Mouse (Mus musculus) kidney, postnatal 4 days (tissue): ENCODE results near the gene Sipa1l2.
"Not testable (repeated sequence)": the region's sequence is repeated elsewhere in the genome, so short reads cannot be mapped to it uniquely, and the experiment has no call there.

Experiments
- DNase-seq, 2 experiments: peaks; one replicate each; pipeline ENCODE4 v3.0.0; 2021; ENCODE audit warnings: mixed read lengths in 2 of 2

The Sipa1l2 gene

DNA sequence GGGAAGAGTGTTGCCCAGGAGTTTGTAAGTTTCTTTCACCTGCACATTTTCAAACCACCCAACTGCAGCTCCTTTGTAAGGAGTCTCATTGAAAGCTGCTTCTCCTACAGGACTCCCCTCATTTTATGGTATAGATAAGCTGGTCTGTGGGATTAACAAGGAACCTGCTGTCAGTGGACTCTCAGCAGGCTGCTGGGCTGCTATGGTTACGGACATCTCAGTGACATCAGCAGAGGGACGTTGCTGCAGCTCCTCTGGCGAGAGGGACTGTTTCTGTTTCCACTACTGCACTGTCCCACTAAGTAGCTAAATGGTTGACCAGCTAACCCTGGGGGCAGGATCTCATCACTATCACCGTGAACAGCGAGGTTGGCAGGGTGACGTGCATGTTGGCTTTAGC, 120.6 kb downstream of the Sipa1l2 start:
- DNase-seq: no peak

DNA sequence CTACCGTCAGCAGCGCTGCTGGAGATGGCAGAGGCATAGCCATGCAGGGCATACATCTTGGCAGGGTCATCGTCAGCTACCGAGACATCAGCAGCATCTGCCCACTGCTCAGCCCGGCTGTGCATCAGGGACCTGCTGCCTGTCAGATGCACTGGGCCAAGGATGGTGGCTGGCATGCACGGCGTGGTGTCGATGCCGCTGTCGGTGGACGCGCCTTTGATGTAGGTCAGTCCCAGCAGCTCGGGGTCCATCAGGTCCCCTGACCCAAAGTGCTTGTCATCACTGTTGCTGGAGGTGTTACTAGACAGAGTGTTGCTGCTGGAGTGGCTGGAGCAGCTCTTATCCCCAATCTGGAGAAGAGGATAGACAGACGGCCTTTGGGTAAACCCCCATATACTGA, 122.1 kb downstream of the Sipa1l2 start:
- DNase-seq: no peak

DNA sequence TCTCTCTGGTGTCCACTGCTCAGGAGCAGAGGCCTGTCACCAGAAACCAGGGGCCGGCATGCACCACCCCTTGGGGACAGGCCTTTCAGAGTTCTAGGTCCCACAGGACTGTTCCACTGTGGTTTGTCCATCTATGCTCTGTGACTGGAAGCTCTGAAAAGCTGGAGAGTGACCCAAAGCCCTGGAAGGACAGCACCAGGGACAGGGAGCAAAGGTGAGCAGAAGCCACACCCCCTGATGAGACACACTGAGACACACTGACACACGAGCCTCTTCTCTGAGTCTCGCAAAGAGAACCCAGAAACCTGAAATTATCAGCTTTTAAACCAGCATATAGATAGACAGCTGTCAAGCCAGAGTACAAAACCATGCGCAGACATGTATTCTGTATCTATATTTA, 123.4 kb downstream of the Sipa1l2 start:
- DNase-seq: no peak

DNA sequence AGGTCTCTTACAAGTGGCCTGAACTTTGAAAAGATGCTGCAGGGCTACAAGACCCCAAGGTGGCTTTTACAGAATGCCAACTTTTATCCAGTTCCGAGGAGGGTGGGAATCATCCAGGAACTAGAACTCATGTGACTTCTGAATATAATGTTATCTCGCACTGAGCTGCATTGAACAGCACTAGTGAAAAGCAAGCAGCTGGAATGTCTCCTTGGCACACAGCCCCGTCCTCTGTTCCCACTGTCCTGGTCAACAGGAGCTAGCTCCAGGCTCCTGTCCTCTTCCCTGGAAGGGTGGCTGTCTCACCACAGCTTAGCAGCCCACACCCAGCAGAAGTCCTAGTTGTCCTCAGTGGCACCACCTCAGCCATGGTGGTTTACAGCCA, 124.4 kb downstream of the Sipa1l2 start:
- DNase-seq: peak; percentile 63 to 72

DNA sequence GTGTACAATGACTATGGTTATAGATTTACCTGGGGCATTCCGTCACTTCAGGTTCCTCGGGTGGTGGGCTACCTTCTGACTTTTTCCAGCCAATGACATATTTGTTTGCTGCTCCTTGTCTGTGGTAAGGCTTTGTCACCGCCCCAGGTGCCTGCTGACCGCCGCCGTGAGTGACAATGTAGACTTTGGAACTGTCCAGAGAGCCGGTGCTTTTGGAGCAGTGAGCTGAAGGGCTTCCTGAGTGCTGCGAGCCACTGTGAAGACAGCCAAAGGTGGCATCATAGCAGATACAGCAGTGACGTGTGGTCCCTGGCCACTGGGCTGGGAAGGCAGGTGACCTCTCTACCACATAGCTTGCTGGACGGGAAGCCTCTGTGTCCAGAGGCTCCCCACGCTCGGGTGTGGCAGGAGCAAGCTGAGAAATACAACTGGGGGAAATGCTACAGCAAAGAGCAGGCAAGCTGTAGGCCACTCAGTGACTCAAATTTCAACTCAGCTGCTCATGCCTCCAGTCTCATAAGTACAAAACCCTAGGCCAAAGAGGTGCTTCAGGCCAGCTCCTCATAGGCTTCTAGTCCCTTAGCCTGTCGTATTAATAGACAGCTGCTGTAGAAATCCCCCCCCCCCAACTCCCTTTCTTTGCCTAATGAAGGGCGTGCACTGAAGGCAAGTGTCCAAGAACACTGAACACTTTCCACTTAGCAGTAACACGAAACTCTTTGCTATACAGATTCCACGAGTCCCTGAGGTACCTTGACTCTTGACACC, 125.0 kb downstream of the Sipa1l2 start:
- DNase-seq: no peak

DNA sequence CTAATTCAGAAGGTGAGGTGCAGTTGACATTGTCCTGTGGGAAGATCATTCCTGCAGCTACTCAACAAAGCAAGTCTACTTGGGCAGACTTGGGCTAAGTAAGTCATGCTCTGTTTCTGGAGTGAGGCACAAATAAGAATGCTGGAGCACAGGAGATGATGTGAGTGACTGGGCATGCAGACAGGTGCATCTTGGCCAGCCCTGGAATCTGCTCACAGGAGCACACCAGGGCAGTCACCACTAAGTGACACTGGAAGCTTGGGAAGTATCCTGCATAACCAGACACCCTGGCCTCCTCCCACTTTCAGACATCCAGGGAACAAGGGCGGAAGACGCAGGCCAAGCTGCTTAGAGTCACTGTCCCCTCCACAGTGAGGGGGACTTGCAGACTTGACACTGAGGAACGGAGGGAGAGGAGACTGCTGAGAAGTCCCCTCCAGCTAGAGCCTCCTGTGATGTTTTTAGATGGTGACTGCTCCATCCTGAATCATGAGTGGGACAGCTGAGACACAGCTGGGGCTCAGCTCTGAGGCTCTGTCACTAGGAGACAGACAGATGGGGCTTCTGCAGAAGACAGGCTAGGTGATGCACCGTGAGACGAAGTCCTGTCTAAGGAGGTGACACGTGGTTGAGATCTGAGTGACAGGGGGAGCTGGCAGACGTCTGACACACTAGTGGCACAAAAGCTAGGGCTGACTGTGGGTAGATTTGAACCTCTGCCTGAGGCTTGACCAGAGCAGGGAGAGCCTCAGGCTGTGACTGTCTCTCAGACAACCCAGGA, 134.1 kb downstream of the Sipa1l2 start:
- DNase-seq: no peak

DNA sequence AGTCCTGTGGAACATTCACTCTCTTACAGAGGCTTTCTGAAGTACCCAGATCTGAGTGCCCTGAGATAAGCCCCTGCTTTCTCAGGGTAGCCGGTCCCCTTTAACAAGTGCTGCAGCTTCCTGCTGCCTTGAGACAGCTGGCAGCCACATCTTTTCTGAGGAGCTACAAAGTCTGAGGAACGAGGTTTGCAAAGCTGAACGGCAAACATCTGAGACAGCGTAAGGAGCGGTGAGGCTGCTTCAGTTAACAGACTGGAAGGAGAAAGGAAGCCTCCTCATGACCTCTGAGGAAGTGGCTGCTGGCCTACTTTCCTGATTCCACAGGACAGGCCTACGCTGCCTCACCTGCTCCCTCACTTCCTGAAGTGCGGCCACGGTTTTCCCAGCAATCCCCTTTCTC, 135.5 kb downstream of the Sipa1l2 start:
- DNase-seq: peak in 1 of 2 experiments; percentile 23

DNA sequence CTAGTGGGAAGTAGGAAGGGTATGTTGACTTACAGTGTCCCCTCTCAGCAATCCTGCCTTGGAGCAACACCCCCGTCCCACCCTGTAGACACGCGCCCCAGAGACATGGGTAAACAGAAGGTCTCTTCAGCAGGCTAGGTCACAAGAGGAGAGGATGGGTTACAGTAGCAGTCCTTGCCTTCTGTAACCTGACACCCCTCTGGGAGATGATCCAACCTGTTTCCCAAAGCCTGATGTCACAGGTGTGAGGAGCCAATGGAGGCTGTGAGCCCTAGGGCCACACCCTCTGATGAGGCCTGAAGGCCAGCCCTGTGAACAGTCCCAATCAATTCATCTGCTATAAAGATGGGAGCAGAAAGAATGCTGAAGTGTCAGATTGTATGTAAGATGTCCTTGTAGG, 138.3 kb downstream of the Sipa1l2 start:
- peak in 1 of 2 experiments; percentile 37 for DNase-seq

DNA sequence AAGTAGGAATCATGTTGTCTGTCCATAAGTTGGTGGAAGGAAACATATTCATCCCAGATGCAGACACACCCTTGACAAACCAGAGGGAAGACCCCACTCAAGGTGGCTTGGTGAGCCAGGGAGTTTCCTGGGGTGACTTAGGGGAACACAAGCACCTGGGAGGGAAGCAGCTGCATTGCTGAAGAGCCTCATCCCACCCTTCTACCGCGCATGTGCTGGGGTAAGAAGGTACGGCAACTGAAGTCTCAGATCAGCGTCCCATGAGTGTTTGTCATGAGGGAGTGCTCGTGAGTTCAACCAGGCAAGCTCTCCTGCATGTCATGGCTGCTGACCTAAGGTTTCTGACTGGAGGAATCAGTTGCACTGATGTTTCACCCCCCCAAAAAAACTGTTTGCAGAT, 138.8 kb downstream of the Sipa1l2 start:
- DNase-seq: no peak

DNA sequence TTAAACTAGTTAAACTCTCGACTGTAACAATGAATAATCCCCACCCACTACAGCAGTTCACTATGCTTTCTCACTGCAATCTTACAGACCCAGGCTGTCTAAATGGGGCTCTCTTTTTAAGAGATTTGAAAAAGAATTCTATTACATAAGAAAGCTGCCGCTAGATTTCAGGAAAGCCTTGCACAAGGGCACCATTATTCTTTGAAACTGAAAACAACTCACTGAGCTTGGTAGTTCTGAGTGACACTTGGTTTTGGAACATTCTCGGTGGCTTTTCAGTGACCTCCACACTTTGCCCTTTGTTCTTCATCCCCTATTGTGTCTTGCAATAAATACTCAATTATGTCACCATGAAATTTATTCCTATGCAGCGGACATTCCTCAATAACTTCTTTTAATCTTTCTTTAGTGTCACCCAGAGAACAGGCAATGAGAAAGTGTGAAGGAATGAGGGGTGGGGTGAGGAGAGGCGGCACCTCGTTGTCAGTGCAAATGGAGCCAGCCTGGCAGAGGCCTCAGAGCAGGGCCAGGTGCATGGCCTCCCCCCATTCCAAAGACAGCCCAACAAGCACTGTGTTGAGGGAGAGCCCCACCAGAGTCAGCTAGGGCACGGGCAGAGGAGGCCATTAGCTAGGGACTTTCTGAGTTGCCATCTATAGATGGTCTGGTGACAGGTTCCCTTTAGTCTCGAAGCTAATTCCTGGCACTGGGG, 140.5 kb downstream of the Sipa1l2 start:
- no peak for DNase-seq

DNA sequence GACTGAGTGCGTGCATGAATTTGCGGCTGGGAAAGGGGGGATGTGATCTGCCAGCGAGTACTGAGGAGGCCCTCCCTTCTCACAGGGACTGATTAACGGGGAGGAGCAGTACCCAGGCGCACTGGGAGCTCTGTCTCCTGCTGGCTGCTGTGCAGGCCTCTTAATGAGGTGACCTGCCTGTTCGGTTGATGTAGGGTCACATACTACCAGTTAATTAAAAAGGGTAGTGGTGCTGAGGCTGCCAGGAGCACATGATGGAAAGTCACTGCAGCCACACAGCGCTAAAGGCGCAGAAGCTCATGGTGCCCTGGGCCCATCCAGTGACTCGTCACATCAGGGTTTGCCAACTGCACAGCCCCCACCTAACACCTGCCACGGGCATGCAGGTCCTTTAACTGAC, 145.7 kb downstream of the Sipa1l2 start:
- no peak for DNase-seq

DNA sequence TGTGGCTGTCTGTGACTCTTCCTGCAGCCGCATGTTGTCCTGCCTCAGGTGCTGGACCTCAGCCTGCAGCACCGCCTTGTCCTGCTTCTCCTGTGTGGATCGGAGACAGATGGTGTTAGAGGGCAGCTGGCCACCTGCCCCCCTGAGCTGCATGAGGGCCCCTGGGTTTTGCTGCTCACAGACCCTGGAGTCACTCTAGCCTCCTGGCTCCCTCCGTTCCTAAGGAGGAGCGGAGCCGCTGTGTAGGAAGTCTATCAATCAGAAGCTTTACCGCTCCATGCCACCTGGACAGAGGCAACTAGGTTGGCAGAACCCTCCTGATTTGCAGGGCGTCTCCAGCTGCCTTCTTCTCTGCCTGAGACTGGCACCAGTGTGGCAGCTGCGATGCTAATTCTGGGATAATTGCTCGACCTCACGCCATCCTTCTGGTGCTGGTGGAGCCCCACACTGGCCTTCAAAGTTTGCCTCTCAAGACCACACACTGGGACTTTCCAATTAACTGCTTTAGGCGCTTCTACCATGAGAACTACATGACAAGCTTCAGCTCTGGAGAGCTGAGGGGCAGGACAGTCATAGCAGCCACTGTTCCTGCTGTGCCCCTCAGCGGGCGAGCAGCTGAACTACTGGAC, 150.3 kb downstream of the Sipa1l2 start:
- no peak for DNase-seq

DNA sequence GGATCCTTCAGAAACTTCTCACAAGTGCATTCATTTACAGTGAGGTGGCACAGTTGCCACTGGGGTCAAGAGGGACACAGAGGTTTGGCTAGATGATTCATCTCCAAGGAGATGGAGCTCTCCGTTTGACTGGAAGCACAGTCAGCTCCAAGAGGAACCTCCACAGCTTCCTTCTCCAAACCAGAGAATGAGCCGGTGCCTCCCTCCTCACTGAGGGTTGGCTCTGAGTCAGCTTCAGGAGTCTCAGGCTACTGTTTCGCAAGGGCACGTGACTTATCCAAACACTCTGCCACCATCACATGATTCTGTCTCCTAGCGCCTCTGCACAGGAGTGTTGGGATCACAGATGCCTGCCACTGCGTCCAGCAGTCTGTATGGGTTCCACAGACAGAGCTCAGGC, 153.5 kb downstream of the Sipa1l2 start:
- no peak for DNase-seq

DNA sequence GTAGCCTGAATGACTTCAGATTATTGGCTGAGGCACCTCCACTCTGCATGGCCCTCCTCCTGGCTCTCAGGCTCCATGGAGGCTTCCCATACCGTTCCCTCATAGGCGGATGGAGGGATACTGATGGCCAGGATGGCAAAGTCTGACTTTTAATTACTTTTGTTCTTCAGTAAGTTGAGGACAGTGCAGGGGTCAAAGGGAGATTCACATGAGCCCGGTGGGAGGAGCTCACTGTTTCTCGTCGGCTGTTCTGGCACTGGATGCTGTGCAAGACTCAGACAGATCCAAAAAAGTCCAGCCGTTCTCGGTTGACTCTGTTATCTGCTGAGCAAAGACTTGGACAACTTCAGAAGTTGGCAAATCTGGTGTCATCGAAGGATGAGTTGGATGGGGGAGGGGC, 155.0 kb downstream of the Sipa1l2 start:
- peak in 1 of 2 experiments; percentile 22 for DNase-seq

DNA sequence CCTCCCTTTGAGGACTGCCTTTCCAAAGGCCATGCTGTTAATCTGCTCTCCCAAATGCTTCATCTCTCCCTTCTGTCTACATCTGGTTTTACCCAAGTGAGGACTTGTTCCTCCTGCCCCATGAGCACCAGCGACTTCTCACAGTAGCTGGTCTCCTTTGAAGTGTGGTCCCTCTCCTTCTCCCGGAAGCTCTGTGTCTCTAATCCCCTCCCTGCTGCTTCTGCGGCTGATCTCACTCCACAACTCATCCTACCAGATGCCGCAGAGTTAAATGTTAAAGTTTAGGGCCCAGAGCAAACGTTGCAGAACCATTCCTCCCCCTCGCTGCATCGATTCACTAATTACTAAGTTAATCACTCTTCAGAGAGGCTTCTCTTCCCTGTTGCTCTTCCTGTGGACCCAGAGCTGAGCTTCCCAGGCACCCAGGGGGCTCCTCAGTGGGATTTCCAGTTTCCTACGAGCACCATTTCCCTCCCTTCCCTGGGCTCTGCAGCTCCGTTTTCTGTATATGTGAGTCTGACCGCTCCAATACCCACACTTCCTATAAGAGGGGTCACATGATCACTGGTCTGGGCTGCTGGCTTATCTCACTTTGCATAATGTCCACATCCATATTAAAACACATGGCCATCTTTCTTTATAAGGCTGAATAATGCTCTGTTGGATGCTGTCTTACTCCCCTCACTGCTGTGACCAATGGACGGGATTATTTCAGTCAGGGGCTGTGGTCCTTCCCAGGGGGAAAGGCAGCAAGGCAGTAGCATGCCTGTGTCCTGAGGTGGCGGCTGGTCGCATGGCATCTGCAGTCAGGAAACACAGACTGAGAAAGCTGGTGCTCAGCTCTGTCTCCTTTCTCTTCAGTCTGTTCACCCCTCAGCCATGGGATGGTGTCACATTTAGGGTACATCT, 156.4 kb downstream of the Sipa1l2 start:
- no peak for DNase-seq

DNA sequence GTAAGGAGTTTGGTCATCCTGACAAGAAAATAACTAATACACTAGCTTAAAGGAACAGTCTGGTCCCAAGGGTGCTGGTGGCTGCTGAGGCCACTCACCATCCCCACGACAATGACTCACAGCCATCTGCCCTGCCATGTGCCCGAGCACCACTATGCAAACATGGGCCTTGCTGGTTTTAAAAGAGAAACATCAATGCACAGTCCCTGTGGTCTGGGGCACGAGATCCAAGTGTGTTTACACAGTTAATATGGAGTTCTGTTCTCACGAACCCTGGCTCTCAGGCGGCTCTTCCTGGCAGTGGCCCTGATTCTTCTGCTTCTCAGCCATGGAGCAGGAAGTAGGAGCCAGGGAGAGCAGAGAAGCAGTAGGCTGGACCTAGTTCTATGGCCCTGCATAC, 159.0 kb downstream of the Sipa1l2 start:
- no peak for DNase-seq

DNA sequence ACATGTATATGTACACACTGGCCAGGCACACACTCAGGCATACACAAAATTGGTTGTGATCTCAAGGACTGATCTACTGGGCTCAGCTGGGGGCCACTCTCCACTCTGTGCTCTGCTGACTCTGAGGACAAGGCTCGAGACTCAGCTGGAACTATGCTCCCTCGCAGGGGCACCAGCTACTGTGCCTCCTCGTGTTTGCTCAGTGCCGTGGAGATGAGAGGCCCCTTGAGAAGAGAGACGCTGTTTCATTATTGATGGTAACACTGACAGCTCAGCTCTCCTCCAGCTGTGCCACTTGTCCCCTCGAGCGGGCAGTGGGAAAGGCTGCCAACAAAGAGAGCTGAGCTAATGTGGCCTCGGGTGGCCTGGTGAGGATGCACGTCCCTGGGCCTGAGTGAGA, 161.9 kb downstream of the Sipa1l2 start:
- no peak for DNase-seq

DNA sequence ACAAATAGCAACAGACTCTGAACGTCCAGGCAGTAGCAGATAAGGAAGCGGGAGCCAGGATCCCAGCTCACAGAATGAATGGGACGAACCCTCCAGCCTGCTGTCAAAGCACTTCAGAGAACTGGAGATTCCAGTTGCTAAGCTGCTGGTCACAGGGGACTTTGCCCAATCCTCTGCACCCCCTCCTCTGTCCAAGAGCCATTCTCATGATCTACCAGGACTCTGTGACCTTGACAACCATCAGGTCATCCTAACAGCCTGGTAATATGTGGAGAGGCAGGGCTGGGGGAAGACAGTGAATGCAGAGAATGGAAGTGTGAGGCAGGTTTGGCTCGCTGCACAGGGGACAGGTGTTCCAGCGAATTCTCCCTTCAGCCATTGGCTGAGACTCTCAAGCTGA, 163.2 kb downstream of the Sipa1l2 start:
- no peak for DNase-seq

DNA sequence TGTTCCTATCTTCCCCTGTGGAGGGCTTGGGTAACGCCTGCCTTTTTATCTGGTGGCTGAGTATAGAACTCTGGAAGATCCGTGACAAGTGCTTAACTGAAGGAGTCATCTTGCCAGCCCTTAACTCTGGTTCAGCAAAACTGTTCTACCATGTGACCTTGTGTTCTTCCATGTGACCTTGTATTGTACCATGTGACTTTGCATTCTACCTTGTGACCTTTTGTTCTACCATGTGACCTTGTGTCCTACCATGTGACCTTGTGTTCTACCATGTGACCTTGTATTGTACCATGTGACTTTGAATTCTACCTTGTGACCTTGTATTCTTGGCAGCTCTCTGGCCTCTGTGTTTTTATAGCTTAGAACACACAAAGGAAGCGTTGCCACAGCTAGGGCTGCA, 168.3 kb downstream of the Sipa1l2 start:
- no peak for DNase-seq

DNA sequence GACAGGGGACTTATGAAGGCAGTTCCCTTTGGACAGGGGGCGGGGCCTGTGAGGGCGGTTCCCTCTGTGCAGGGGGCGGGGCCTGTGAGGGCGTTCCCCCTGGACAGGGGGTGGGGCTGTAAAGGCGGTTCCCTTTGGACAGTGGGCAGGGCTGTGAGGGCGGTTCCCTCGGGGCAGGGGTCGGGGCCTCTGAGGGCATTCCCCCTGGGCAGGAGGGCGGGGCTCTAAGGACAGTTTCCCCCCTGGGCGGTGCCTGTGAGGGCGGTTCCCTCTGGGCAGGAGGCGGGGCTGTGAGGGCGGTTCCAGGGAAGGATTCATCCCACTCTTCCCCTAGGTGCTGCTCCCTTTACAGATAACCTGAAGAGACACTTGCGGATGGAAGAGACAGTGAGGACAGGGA, 171.6 kb downstream of the Sipa1l2 start:
- DNase-seq: no peak

DNA sequence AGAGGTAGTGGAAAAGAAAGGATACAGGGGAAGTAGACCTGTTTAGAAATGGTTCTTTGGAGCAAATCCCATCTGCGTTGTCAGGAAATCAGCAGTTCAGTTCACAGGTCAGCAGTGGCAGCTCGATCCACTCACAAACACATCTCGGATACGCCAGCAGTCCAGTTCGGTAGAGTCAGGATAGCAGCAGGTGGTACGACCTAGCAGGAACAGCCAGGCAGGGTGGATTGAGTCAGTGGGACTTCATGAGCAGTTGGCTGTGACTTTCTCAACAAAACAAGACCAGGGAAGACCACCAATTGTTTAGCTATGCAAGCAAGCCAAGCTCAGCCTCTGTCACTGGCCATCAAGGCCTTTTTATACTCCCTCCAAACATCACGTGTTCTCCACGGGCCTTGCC, 173.9 kb downstream of the Sipa1l2 start:
- DNase-seq: not testable (repeated sequence)

DNA sequence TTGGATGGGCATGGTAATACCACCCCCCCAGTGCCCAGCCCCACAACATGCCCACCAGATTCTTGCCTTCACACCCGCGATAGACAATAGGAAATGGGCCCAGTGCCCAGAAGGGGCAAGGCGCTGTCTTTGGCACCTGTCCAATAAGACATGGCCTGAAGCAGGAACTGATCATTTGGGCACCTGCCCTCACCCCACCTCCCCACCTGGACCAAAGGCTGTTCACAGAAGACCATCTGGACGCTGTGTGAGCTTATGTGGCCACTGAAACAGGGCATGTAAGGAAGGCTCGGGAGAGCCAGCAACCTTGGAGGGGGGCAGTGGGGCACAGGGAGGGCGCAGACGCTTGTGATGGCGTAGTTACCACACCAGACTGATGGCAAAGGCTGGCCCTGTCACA, 174.6 kb downstream of the Sipa1l2 start:
- no peak for DNase-seq
